Mouse (Mus musculus) heart, adult 2 months (tissue): ENCODE measurements at regions not wholly inside any gene's neighbourhood (a gene's known extent, or its start where the extent isn't known, plus 50 kb on each side); places are given as distances from the start of the nearest gene placed in this dataset.

Source experiments
- CTCF ChIP-seq: fragments of 200-600 bp; IDR thresholded peaks from 2 replicates; pipeline ENCODE4 v1.8.1; 2022; ENCODE audit warnings: antibody characterized with exemption, mild to moderate bottlenecking, moderate library complexity
- EP300 ChIP-seq: fragments of 200-500 bp; IDR thresholded peaks from 2 replicates; pipeline ENCODE4 v1.6.1; 2011; ENCODE audit warnings: low read depth, low read length, control low read depth; ENCODE audit not compliant: insufficient read depth
- POLR2A ChIP-seq: fragments of 200-500 bp; IDR thresholded peaks from 2 replicates; pipeline ENCODE4 v1.6.1; 2011; ENCODE audit warnings: mild to moderate bottlenecking, low read depth, low read length, control low read depth; ENCODE audit not compliant: insufficient read depth

DNA sequence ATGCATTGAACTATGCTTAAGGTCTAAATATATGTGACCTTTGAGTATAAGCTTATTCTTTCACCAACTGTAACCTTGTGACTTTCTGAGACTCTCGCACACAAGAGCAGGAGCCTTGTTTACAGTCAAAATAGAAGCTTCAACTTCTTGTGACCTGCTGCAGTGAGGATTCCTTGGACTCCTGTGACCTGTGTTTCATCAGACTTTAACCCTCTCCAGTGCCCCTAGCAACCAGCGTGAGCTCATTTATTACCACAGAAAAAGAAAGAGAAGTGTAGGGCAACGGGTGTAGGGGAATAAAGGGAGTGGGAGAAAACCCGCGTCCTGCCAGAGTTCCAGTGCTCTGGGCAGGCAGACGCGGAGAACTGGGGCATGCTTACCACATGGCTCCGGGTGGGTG, 52.3 kb upstream of the Ptgfr start:
- TF ChIP-seq POLR2A (no peak), CTCF (no peak), EP300 (no peak)
